Mouse (Mus musculus) megakaryocyte, embryonic 14.5 days (primary cell): Measurements from ENCODE around the gene Areg. TPM values are rescaled to one million over a fixed set of nuclear protein-coding genes. Genes with fewer than 3 reads are reported as not detected.

Source experiments
- H3K27me3 ChIP-seq: replicated peaks from 2 replicates; pipeline ENCODE3; 2012; ENCODE audit warnings: inconsistent platforms
- H3K36me3 ChIP-seq: replicated peaks from 2 replicates; pipeline ENCODE3; 2012; ENCODE audit warnings: low read length, inconsistent platforms, mixed read lengths
- H3K4me1 ChIP-seq: 2 replicates; pipeline ENCODE4 v1.6.1; 2012; ENCODE audit warnings: inconsistent platforms
- H3K4me3 ChIP-seq: replicated peaks from 2 replicates; pipeline ENCODE3; 2012; ENCODE audit warnings: moderate library complexity, mild to moderate bottlenecking, inconsistent platforms
- H3K9me3 ChIP-seq: 2 replicates; pipeline ENCODE4 v1.6.1; 2012; ENCODE audit warnings: inconsistent platforms
- FLI1 ChIP-seq: IDR thresholded peaks from 2 replicates; pipeline ENCODE4 v1.6.1; 2012; ENCODE audit warnings: low read length, inconsistent platforms, mixed read lengths
- GATA1 ChIP-seq: IDR thresholded peaks from 3 replicates; pipeline ENCODE4 v1.6.1; 2012; ENCODE audit warnings: mixed read lengths, low read length, inconsistent platforms, borderline replicate concordance
- polyA plus RNA-seq: library from polyadenylated mRNA; stranded (reverse); fragments of >175 nt; gene quantifications from 2 replicates; pipeline ENCODE4 v1.2.3, GENCODE M21; 2012; ENCODE audit warnings: low replicate concordance; ENCODE audit not compliant: insufficient read depth

The Areg gene
- polyA plus RNA-seq, 1 experiment = not detected

DNA sequence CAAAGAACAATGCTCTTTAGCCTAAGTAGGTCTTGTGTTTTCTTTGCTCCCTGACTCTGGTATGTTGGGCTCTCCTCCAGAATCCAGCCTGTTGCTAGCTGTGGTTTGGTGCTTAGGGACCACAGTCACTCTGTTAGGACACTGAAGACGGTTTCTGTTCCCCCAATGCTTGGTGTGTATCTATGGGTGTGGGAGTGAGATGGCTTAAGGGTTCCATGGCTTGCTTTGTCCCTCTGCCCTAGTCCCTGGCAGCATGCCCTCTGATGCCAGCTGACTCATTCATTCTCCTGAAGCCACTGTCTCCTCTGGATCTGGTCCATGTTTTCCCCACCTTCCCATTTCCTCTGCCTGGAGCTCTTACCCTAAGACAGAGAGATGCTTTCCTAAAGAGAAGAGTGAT, 24.8 kb upstream of the Areg start:
- TF ChIP-seq FLI1 (no peak), GATA1 (no peak)

DNA sequence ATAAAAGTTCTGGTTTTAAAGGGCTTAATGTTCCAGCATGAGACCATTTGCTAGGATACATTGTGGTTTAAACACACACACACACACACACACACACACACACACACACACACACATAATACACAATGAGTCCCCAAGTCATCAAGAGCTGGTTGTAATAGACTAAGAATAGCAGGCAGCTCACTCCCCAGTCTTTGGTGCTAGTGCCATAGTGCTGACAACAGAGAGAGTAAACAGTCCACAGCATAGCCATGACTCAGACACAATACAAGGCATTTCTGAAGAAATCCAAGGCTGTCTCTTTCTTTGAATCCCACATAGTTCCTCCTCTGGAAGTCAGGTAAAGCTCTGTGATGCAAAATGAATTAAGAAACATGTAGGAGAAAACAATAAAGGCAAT, 20.8 kb upstream of the Areg start:
- TF ChIP-seq GATA1 (no peak), FLI1 (no peak)
- Histone ChIP-seq H3K36me3 (no peaks in the 10 kb centered on the region), H3K4me3 (no peak overlapping the region), H3K4me1 (no peaks in the 10 kb centered on the region), H3K27me3 (peaks cover 2% of the 10 kb centered on the region), H3K9me3 (no peaks in the 10 kb centered on the region)

More for the DNA sequence above, 24.8 kb upstream of the Areg start:
- Histone ChIP-seq H3K36me3 (no peaks in the 10 kb centered on the region), H3K9me3 (peaks cover 3% of the 10 kb centered on the region; the same call in 1 of the 2 replicates), H3K27me3 (peaks cover 2% of the 10 kb centered on the region), H3K4me3 (no peak overlapping the region), H3K4me1 (no peaks in the 10 kb centered on the region)

GRCm38 (mm10) chr5:91123404-91123803, 16.0 kb upstream of the Areg start:
- TF ChIP-seq FLI1 (no peak), GATA1 (no peak)
- no peaks in the 10 kb centered on the region for H3K36me3 ChIP-seq
- no peaks in the 10 kb centered on the region for H3K4me1 ChIP-seq

GRCm38 (mm10) chr5:91124140-91124539, 15.3 kb upstream of the Areg start:
- Histone ChIP-seq H3K27me3 (no peaks in the 10 kb centered on the region), H3K4me1 (no peaks in the 10 kb centered on the region), H3K9me3 (no peaks in the 10 kb centered on the region), H3K36me3 (no peaks in the 10 kb centered on the region), H3K4me3 (no peak overlapping the region)
- TF ChIP-seq GATA1 (no peak), FLI1 (no peak)

More at GRCm38 (mm10) chr5:91123404-91123803, 16.0 kb upstream of the Areg start:
- Histone ChIP-seq H3K9me3 (no peaks in the 10 kb centered on the region), H3K4me3 (no peak overlapping the region), H3K27me3 (no peaks in the 10 kb centered on the region)

GRCm38 (mm10) chr5:91126623-91127022, 12.8 kb upstream of the Areg start:
- H3K27me3 ChIP-seq = no peaks in the 10 kb centered on the region
- H3K4me1 ChIP-seq = no peaks in the 10 kb centered on the region
- H3K4me3 ChIP-seq = no peak overlapping the region
- no peak for TF ChIP-seq FLI1
- TF ChIP-seq GATA1 = no peak
- H3K9me3 ChIP-seq = no peaks in the 10 kb centered on the region
- H3K36me3 ChIP-seq = no peaks in the 10 kb centered on the region

GRCm38 (mm10) chr5:91134961-91135360, 4.4 kb upstream of the Areg start:
- Histone ChIP-seq H3K36me3 (no peaks in the 10 kb centered on the region), H3K4me3 (no peak overlapping the region), H3K27me3 (peaks cover 30% of the 10 kb centered on the region), H3K4me1 (peaks cover 10% of the 10 kb centered on the region), H3K9me3 (0 out of 2 replicates have a peak, but pooled peaks cover 2% of the 10 kb centered on the region)
- TF ChIP-seq GATA1 (no peak), FLI1 (no peak)

DNA sequence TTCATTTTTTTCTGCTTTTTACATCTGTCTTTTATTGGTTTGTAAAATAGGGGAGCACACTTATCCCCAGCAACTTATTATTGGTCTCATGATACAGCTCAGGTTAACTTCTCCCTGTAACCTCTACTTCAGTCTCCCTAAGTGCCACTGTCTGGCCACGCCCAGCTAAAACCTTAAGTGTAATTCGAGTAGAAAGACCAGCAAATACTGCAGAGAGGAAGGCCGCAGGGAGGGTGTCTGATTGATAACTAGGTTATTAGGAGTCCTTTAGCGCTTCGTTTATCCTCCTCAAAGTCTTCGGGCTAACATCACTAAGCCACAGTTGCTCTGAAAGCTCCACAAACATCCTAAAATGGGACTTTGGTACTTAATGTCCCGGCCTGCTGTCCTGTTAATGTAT, 429 bp upstream of the Areg start:
- H3K36me3 ChIP-seq = no peaks in the 10 kb centered on the region
- H3K4me3 ChIP-seq = peak overlapping the region; percentile 88
- H3K4me1 ChIP-seq = peaks cover 10% of the 10 kb centered on the region
- TF ChIP-seq GATA1 (no peak), FLI1 (no peak)
- 0 out of 2 replicates have a peak, but pooled peaks cover 2% of the 10 kb centered on the region for H3K9me3 ChIP-seq
- peaks cover 52% of the 10 kb centered on the region for H3K27me3 ChIP-seq

DNA sequence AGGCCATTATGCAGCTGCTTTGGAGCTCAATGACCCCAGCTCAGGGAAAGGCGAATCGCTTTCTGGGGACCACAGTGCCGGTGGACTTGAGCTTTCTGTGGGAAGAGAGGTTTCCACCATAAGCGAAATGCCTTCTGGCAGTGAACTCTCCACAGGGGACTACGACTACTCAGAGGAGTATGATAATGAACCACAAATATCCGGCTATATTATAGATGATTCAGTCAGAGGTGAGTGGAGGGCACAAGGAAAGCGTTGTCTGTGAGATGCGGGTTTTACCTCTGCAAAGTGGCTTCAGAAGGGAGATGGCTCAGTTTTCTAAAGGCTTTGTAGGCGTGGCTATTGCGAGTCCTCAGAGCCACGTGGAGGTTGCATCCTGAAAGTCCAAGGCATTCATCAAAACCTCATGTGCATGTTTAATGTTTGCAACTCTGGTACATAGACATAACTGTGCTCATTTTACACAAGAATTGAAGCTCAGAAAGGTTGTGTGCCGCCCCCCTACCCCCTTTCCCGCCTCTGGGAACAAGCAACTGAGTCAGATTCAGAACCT, 1.6 kb downstream of the Areg start:
- no peaks in the 10 kb centered on the region for H3K36me3 ChIP-seq
- no peak overlapping the region for H3K4me3 ChIP-seq
- peaks cover 10% of the 10 kb centered on the region for H3K4me1 ChIP-seq
- H3K27me3 ChIP-seq = peaks cover 49% of the 10 kb centered on the region
- TF ChIP-seq FLI1 (no peak), GATA1 (no peak)
- H3K9me3 ChIP-seq = 0 out of 2 replicates have a peak, but pooled peaks cover 2% of the 10 kb centered on the region

GRCm38 (mm10) chr5:91144971-91145370, 5.6 kb downstream of the Areg start:
- Histone ChIP-seq H3K4me1 (no peaks in the 10 kb centered on the region; the same call in 1 of the 2 replicates), H3K4me3 (no peak overlapping the region), H3K36me3 (no peaks in the 10 kb centered on the region), H3K27me3 (peaks cover 25% of the 10 kb centered on the region), H3K9me3 (no peaks in the 10 kb centered on the region)
- TF ChIP-seq FLI1 (no peak), GATA1 (no peak)

DNA sequence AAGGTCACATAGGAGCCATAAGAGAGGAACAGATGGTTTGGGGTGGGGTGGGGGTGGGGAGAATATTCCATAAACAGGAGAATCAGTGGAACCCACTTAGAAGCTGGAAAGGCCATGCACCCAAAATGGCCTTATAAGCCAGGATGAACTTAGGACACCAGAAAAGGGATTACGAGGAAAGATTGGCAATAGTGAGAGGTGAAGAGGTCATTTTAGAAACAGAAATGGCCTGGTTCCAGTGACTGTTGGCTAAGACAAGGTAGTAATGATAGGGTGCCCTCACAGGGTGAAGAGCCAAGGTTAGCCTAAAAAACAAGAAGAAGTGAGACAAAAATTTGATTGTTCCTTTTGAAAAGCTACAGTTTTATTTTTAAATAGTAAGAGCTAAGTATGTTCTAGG, 7.6 kb downstream of the Areg start:
- Histone ChIP-seq H3K36me3 (no peaks in the 10 kb centered on the region), H3K27me3 (peaks cover 10% of the 10 kb centered on the region), H3K4me1 (no peaks in the 10 kb centered on the region), H3K4me3 (no peak overlapping the region), H3K9me3 (no peaks in the 10 kb centered on the region)
- TF ChIP-seq FLI1 (no peak), GATA1 (no peak)
